In genomic region chr2:173385722-173386141, GRCm38 (mm10) we compare ENCODE assay signal across 13 mouse cellular contexts.
DNase-seq lines count a peak whose midpoint lies in the region; ATAC-seq and TF ChIP-seq lines count a peak whose summit lies in the region.
"Had no signal": no experiment of that assay in that cellular context is flagged by ENCODE, and none has a peak within 500 bp of the region (broad histone marks: within the 10 kb centered on the region; RNA-seq: fewer than 3 reads in every experiment).

No protein-coding gene starts in this region.

- no peak for TF ChIP-seq CTCF in Patski (IDR thresholded peaks at IDR 0.05)
- no peak for TF ChIP-seq CTCF in hindbrain, postnatal 0 days (IDR thresholded peaks at IDR 0.05; ENCODE audit: low read depth)

- 49% methylated on average over 9 of the region's 9 CpGs for WGBS in heart, embryonic 16.5 days
- 60% methylated on average over 9 of the region's 9 CpGs for WGBS in heart, embryonic 10.5 days
- 54% methylated on average over 9 of the region's 9 CpGs for WGBS in hindbrain, postnatal 0 days

- H3K4me1 ChIP-seq in heart, embryonic 16.5 days (ENCODE audit: control insufficient read depth, insufficient read depth, low read length): peaks cover 8% of the 10 kb centered on the region; the same call in 1 of the 2 replicates
- 0 out of 2 replicates have a peak, but pooled peaks cover 4% of the 10 kb centered on the region for H3K4me1 ChIP-seq in heart, embryonic 10.5 days
- no peaks in the 10 kb centered on the region for H3K4me1 ChIP-seq in hindbrain, postnatal 0 days (ENCODE audit: insufficient read depth, low read length)

- no peaks in the 10 kb centered on the region for H3K27me3 ChIP-seq in heart, embryonic 16.5 days (ENCODE audit: control insufficient read depth, insufficient read depth, low read length)
- peaks cover 15% of the 10 kb centered on the region; the same call in 1 of the 2 replicates for H3K27me3 ChIP-seq in heart, embryonic 10.5 days (ENCODE audit: insufficient read depth, poor library complexity, severe bottlenecking)
- no peaks in the 10 kb centered on the region for H3K27me3 ChIP-seq in Patski
- no peaks in the 10 kb centered on the region for H3K27me3 ChIP-seq in hindbrain, postnatal 0 days (ENCODE audit: insufficient read depth, low read length)
- H3K27me3 ChIP-seq: limb, embryonic 12.5 days; neural tube, embryonic 13.5 days had no signal

- CTCF ChIA-PET in Patski (lab: Charles Lee): interaction anchor here (0.6 kb wide), 1 partner anchor 12 kb away, joined by 3 read pairs; no protein-coding TSS in a partner anchor

- ATAC-seq in heart, embryonic 16.5 days (replicated peaks; ENCODE audit: extremely low read depth, insufficient read depth, low FRiP score): no peak
- peak; percentile 45 for ATAC-seq in Patski
- no peak for ATAC-seq in hindbrain, postnatal 0 days

- H3K4me3 ChIP-seq in heart, embryonic 16.5 days (ENCODE audit: low read length): no peak overlapping the region
- H3K4me3 ChIP-seq in heart, embryonic 10.5 days: no peak overlapping the region
- H3K4me3 ChIP-seq in hindbrain, postnatal 0 days (ENCODE audit: low read length): no peak overlapping the region
- H3K4me3 ChIP-seq: limb, embryonic 12.5 days; neural tube, embryonic 13.5 days had no signal

- peak overlapping the region; percentile 26; the same call in 1 of the 2 replicates for H3K27ac ChIP-seq in heart, embryonic 16.5 days (ENCODE audit: low read length)
- no peak overlapping the region for H3K27ac ChIP-seq in heart, embryonic 10.5 days
- no peak overlapping the region for H3K27ac ChIP-seq in hindbrain, postnatal 0 days
- H3K27ac ChIP-seq: neural tube, embryonic 13.5 days had no signal

- no peak overlapping the region for H3K9ac ChIP-seq in heart, embryonic 16.5 days (ENCODE audit: low read length)
- H3K9ac ChIP-seq in hindbrain, postnatal 0 days (replicated peaks; ENCODE audit: low read length): no peak overlapping the region
- H3K9ac ChIP-seq: limb, embryonic 12.5 days; neural tube, embryonic 13.5 days had no signal

- H3K36me3 ChIP-seq in heart, embryonic 16.5 days (ENCODE audit: control insufficient read depth, insufficient read depth): no peaks in the 10 kb centered on the region
- H3K36me3 ChIP-seq in heart, embryonic 10.5 days: no peaks in the 10 kb centered on the region
- H3K36me3 ChIP-seq in hindbrain, postnatal 0 days (ENCODE audit: insufficient read depth, low read length): no peaks in the 10 kb centered on the region
- H3K36me3 ChIP-seq: G1E; limb, embryonic 12.5 days; neural tube, embryonic 13.5 days had no signal

- no peak for DNase-seq in heart, embryonic 10.5 days (ENCODE audit: low spot score)
- DNase-seq in 3134 (ENCODE audit: extremely low read depth, insufficient read length, low spot score): peak; percentile 39
- DNase-seq in Patski (ENCODE audit: low read depth, low spot score): peak; percentile 19
- peak; percentile 80 for DNase-seq in induced T-regulatory cell, adult 2 months (ENCODE audit: low read depth)
- no peak for DNase-seq in testis, postnatal 14 days (ENCODE audit: low spot score)
- no peak for DNase-seq in embryo, embryonic 10.5 days (ENCODE audit: low spot score)
- no peak for DNase-seq in hindbrain, postnatal 0 days (ENCODE audit: low spot score)
- DNase-seq: cerebellum, adult 11-12 months had no signal

- in situ Hi-C loops in Patski (cut with MboI; ENCODE audit: low pct_unique_long_range_greater_than_20kb): no loop called here

- H3K4me2 ChIP-seq in heart, embryonic 16.5 days (ENCODE audit: low read depth, low read length): no peak overlapping the region
- no peak overlapping the region for H3K4me2 ChIP-seq in hindbrain, postnatal 0 days (ENCODE audit: low read depth, low read length)
- H3K4me2 ChIP-seq: heart, embryonic 11.5 days; limb, embryonic 12.5 days; neural tube, embryonic 13.5 days had no signal

- POLR2A ChIA-PET in Patski (lab: Charles Lee): no interaction called here

- H3K9me3 ChIP-seq in heart, embryonic 16.5 days (replicated peaks; ENCODE audit: control insufficient read depth, low read length): no peaks in the 10 kb centered on the region; the same call in 1 of the 2 replicates
- H3K9me3 ChIP-seq in heart, embryonic 10.5 days: no peaks in the 10 kb centered on the region
- no peaks in the 10 kb centered on the region for H3K9me3 ChIP-seq in hindbrain, postnatal 0 days (ENCODE audit: low read length)

Comparison
In these comparisons a context has a peak if more than half of its experiments do, and no peak if none do; other contexts are left out.
1. DNase-seq: peak in 3134 (single experiment), Patski (single experiment) and induced T-regulatory cell, adult 2 months (single experiment); none in heart, embryonic 10.5 days (single experiment), testis, postnatal 14 days (single experiment), embryo, embryonic 10.5 days (single experiment) and hindbrain, postnatal 0 days (single experiment).